Mouse (Mus musculus): Measurements from ENCODE around the gene Pkig.

GRCm38 (mm10) chr2:163659431-163659830 lies 1.2 kb downstream of the Pkig start:
- TF ChIP-seq EP300 (IDR thresholded peaks at IDR 0.05; ENCODE audit: insufficient read depth, low read depth, low read length) (no peak), CTCF (IDR thresholded peaks at IDR 0.05) (no peak)
